Mouse (Mus musculus): Measurements from ENCODE around the gene Mcub. TPM values are rescaled to one million over a fixed set of nuclear protein-coding genes. Genes with fewer than 3 reads are reported as not detected.

The Mcub gene
- polyA plus RNA-seq (2015; fragmentation: Nextera tagmentation; extraction: Ambion mirVana): 8.0 and 8.7 TPM in 2 replicates

DNA sequence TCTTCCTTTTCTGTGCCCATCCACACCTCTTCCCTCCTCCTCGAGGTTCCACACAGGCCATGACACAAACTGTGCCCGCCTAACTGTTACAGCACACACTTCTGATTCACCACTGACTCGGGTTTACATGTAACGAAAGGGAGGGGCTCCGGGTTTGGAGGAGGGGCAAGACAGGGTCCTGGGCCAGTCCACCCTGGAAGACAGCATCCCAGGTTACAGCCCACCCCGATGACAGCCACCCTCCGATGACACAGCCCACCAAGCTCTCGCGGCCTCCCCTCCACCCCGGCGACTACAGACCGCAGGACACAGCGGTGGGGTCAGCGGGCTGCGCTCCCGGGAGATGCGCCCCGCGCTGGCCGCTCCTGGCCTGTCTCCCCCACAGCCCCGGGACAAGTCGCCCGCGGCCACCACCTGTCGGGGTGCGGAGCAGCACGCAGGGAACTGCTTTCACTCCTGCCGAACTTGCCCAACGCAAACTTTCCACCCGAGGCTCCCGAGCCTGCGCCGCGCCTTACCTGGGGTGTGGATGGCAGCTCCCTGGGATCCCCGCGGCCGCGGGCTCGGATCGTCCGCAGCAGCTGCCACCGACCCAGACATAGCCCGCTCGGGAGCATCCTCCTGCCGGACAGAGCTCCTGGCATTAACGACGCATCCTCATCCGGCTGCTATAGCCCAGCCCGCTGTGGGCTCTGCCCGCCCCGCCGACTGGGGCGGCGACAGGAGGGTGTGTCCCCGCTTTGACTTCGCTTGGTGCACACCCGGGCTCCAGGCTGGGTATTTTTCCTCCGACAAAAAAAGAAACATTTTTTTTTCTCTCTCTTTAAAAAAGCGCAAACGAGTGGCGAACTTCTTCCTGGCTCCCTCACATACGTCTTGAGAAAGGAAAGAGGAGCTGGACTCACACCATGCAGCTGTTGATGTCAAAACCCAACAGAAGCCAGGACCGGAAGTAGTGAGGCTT is at the start of gene Mcub:
Mcub (minus strand) TSS at position 775 of the 964 bp plus-strand sequence.
- peaks cover 5% of the 10 kb centered on the region; the same call in 1 of the 2 replicates for H3K4me1 ChIP-seq (replicated peaks; ENCODE audit: control insufficient read depth, insufficient read depth)
- peak within 1 kb of the TSS; percentile 98 for H3K4me2 ChIP-seq (replicated peaks; ENCODE audit: low read depth)
- WGBS: under 1% methylated on average over 56 of the region's 63 CpGs
- H3K9me3 ChIP-seq (ENCODE audit: control insufficient read depth, low read length): no peaks in the 10 kb centered on the region
- ATAC-seq (ENCODE audit: low FRiP score, low TSS enrichment) (peak; percentile 87), DNase-seq (ENCODE audit: low spot score) (peak; percentile 65)
- peak within 1 kb of the TSS; percentile 58 for H3K9ac ChIP-seq (ENCODE audit: low read length)
- no peaks in the 10 kb centered on the region for H3K27me3 ChIP-seq (ENCODE audit: control insufficient read depth, insufficient read depth, low read length)
- peak within 1 kb of the TSS; percentile 63 for H3K4me3 ChIP-seq (ENCODE audit: low read depth, low read length)
- no peaks in the 10 kb centered on the region for H3K36me3 ChIP-seq (ENCODE audit: control insufficient read depth, insufficient read depth, low read length)
- TF ChIP-seq CTCF (IDR thresholded peaks at IDR 0.05; ENCODE audit: low read depth) (no peak), EP300 (optimal IDR thresholded peaks at IDR 0.05) (no peak)
- 0 out of 2 replicates have a peak within 1 kb of the TSS, but pooled peaks have one; percentile 13 for H3K27ac ChIP-seq (replicated peaks)

DNA sequence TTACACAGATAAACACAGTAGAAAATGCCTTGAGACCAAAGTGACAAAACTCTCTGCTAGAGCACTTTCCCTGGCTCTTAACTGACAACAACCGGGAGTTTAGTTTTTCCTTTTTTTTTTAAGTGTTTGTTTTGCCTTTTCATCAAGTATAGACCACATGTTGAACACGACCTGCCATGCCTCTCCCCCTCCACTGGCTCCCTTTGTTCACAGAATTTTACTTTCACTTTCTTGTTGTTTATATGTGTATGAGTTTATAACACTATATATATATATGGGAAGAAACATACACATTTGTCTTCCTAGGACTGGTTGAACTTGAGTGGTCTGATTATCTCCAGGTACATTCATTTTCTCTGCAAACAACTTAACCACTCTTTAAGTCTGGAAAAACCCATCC is 42.9 kb upstream of the Mcub start:
- no peak for TF ChIP-seq CTCF (IDR thresholded peaks at IDR 0.05; ENCODE audit: low read depth)
- TF ChIP-seq EP300 (optimal IDR thresholded peaks at IDR 0.05): no peak
- 54% methylated on average over 2 of the region's 2 CpGs for WGBS

DNA sequence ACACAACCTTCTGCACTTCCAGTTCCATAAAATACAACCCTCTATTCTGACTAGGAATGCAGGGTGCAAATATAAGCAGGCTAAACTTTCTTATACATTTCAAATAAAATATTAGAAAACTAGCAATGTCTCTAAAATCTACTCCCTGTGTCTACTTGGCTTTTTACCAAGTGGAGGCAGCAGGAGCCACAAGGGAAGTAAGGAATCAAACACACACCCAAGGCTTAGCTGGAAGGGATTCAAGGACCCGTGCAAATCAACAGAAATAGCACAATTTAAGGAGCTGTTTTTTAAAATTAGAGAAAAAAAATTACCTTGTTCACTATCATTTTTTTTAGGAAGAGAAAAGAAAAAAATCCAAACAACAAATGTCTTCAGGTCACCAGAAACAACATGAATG is 41.2 kb upstream of the Mcub start:
- H3K4me2 ChIP-seq (replicated peaks; ENCODE audit: low read depth): no peak overlapping the region
- ATAC-seq (ENCODE audit: low FRiP score, low TSS enrichment): no peak
- H3K4me1 ChIP-seq (replicated peaks; ENCODE audit: control insufficient read depth, insufficient read depth): no peaks in the 10 kb centered on the region
- H3K27me3 ChIP-seq (ENCODE audit: control insufficient read depth, insufficient read depth, low read length): no peaks in the 10 kb centered on the region
- H3K27ac ChIP-seq (replicated peaks): no peak overlapping the region
- H3K4me3 ChIP-seq (ENCODE audit: low read depth, low read length): no peak overlapping the region
- no peak for DNase-seq (ENCODE audit: low spot score)
- TF ChIP-seq EP300 (optimal IDR thresholded peaks at IDR 0.05) (no peak), CTCF (IDR thresholded peaks at IDR 0.05; ENCODE audit: low read depth) (no peak)
- H3K9me3 ChIP-seq (ENCODE audit: control insufficient read depth, low read length): no peaks in the 10 kb centered on the region
- peaks cover 20% of the 10 kb centered on the region for H3K36me3 ChIP-seq (ENCODE audit: control insufficient read depth, insufficient read depth, low read length)
- 65% methylated on average over 1 of the region's 1 CpGs for WGBS
- H3K9ac ChIP-seq (ENCODE audit: low read length): no peak overlapping the region

More for the DNA sequence above, 42.9 kb upstream of the Mcub start:
- Histone ChIP-seq H3K9ac (ENCODE audit: low read length) (no peak overlapping the region), H3K27me3 (ENCODE audit: control insufficient read depth, insufficient read depth, low read length) (no peaks in the 10 kb centered on the region), H3K4me1 (replicated peaks; ENCODE audit: control insufficient read depth, insufficient read depth) (no peaks in the 10 kb centered on the region), H3K9me3 (ENCODE audit: control insufficient read depth, low read length) (no peaks in the 10 kb centered on the region), H3K27ac (replicated peaks) (no peak overlapping the region), H3K36me3 (ENCODE audit: control insufficient read depth, insufficient read depth, low read length) (peaks cover 11% of the 10 kb centered on the region), H3K4me3 (ENCODE audit: low read depth, low read length) (no peak overlapping the region), H3K4me2 (replicated peaks; ENCODE audit: low read depth) (no peak overlapping the region)
- ATAC-seq (ENCODE audit: low FRiP score, low TSS enrichment): no peak
- no peak for DNase-seq (ENCODE audit: low spot score)

DNA sequence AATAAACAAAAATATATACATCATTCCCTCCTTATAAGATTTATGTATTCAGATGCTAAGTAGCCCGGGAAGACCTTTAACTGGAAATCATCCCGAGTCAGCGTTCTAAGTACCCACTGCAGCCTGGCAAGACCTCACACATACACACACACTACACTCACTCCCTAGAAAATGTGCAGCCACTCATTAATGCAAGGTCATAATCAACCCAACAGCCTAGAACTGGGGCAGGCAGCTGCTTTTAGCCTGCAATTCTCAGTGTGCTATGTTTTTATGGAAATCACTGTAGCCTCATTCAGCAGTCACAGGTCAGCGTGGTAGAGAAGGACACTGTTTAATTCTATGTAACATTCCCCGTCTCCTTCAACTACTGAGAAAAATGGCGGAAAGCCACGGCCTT is 36.1 kb upstream of the Mcub start:
- Histone ChIP-seq H3K9ac (ENCODE audit: low read length) (no peak overlapping the region), H3K27ac (replicated peaks) (no peak overlapping the region), H3K4me3 (ENCODE audit: low read depth, low read length) (no peak overlapping the region), H3K36me3 (ENCODE audit: control insufficient read depth, insufficient read depth, low read length) (peaks cover 41% of the 10 kb centered on the region), H3K4me1 (replicated peaks; ENCODE audit: control insufficient read depth, insufficient read depth) (no peaks in the 10 kb centered on the region), H3K9me3 (ENCODE audit: control insufficient read depth, low read length) (no peaks in the 10 kb centered on the region), H3K27me3 (ENCODE audit: control insufficient read depth, insufficient read depth, low read length) (no peaks in the 10 kb centered on the region), H3K4me2 (replicated peaks; ENCODE audit: low read depth) (no peak overlapping the region)
- ATAC-seq (ENCODE audit: low FRiP score, low TSS enrichment) (no peak), DNase-seq (ENCODE audit: low spot score) (no peak)
- 83% methylated on average over 7 of the region's 7 CpGs for WGBS
- TF ChIP-seq EP300 (optimal IDR thresholded peaks at IDR 0.05): no peak
- no peak for TF ChIP-seq CTCF (IDR thresholded peaks at IDR 0.05; ENCODE audit: low read depth)

DNA sequence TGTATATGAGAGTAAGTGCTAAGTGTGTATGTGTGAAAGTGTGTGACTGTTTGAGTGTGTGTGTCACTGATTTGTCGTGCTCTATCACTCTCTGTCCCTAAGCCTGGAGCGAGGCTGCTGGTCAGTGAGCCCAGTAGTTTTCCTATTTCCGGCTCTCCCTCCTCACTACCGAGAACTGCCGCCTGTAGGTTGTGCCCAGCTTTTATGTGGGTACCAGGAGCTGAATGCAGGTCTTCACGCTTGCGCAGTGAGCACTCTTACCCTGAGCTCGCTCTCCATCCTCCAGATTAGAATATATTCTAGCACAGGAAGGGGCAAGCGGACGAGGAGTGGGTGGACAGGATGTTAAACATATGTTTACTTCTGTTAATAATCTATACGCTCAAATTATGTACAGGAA is 30.9 kb upstream of the Mcub start:
- ATAC-seq (ENCODE audit: low FRiP score, low TSS enrichment): no peak
- WGBS: 93% methylated on average over 11 of the region's 11 CpGs
- H3K4me2 ChIP-seq (replicated peaks; ENCODE audit: low read depth): no peak overlapping the region
- DNase-seq (ENCODE audit: low spot score): no peak
- no peak overlapping the region for H3K9ac ChIP-seq (ENCODE audit: low read length)
- H3K36me3 ChIP-seq (ENCODE audit: control insufficient read depth, insufficient read depth, low read length): peaks cover 40% of the 10 kb centered on the region
- no peaks in the 10 kb centered on the region for H3K9me3 ChIP-seq (ENCODE audit: control insufficient read depth, low read length)
- no peak overlapping the region for H3K4me3 ChIP-seq (ENCODE audit: low read depth, low read length)
- no peak overlapping the region for H3K27ac ChIP-seq (replicated peaks)
- no peaks in the 10 kb centered on the region for H3K4me1 ChIP-seq (replicated peaks; ENCODE audit: control insufficient read depth, insufficient read depth)
- TF ChIP-seq CTCF (IDR thresholded peaks at IDR 0.05; ENCODE audit: low read depth) (no peak), EP300 (optimal IDR thresholded peaks at IDR 0.05) (no peak)
- no peaks in the 10 kb centered on the region for H3K27me3 ChIP-seq (ENCODE audit: control insufficient read depth, insufficient read depth, low read length)

DNA sequence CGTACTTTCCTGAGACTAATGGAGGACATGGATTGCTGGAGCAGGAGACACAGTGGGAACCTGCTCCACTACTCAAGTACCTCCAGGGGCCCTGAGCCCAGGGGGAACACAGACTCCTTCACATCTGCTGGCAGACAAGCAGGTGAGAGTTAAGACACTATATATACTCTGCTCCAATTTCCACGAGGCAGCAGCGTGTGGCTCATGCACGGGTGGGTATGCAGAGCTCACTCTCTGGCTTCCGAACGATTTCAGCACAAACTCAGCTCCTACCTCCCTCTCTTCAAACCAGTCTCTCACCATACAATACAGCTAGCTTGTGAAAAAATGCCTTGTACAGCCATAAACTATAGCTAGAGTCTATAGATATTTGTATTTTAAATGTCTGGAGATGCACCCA is 28.5 kb upstream of the Mcub start:
- no peak for ATAC-seq (ENCODE audit: low FRiP score, low TSS enrichment)
- H3K36me3 ChIP-seq (ENCODE audit: control insufficient read depth, insufficient read depth, low read length): peaks cover 33% of the 10 kb centered on the region
- no peak overlapping the region for H3K4me3 ChIP-seq (ENCODE audit: low read depth, low read length)
- H3K9ac ChIP-seq (ENCODE audit: low read length): no peak overlapping the region
- H3K27me3 ChIP-seq (ENCODE audit: control insufficient read depth, insufficient read depth, low read length): no peaks in the 10 kb centered on the region
- WGBS: 85% methylated on average over 6 of the region's 6 CpGs
- DNase-seq (ENCODE audit: low spot score): no peak
- H3K9me3 ChIP-seq (ENCODE audit: control insufficient read depth, low read length): no peaks in the 10 kb centered on the region
- H3K4me2 ChIP-seq (replicated peaks; ENCODE audit: low read depth): no peak overlapping the region
- TF ChIP-seq EP300 (optimal IDR thresholded peaks at IDR 0.05) (no peak), CTCF (IDR thresholded peaks at IDR 0.05; ENCODE audit: low read depth) (no peak)
- H3K27ac ChIP-seq (replicated peaks): no peak overlapping the region
- no peaks in the 10 kb centered on the region for H3K4me1 ChIP-seq (replicated peaks; ENCODE audit: control insufficient read depth, insufficient read depth)

All from stomach, postnatal 0 days (tissue).